Mouse (Mus musculus) ES-E14 (cell line): ENCODE measurements at regions not wholly inside any gene's neighbourhood (a gene's known extent, or its start where the extent isn't known, plus 50 kb on each side); places are given as distances from the start of the nearest gene placed in this dataset.

ENCODE experiments used
- CHD2 ChIP-seq: IDR thresholded peaks from 2 replicates; pipeline ENCODE4 v1.6.1; 2014; ENCODE audit warnings: mild to moderate bottlenecking, low read depth, low read length, inconsistent platforms
- HCFC1 ChIP-seq: IDR thresholded peaks from 2 replicates; pipeline ENCODE4 v1.6.1; 2012; ENCODE audit warnings: low read length, inconsistent platforms, borderline replicate concordance; ENCODE audit not compliant: insufficient read depth
- ZC3H11A ChIP-seq: IDR thresholded peaks from 2 replicates; pipeline ENCODE4 v1.6.1; 2012; ENCODE audit warnings: low read depth, mild to moderate bottlenecking, inconsistent platforms, low read length, borderline replicate concordance
- ZNF384 ChIP-seq: IDR thresholded peaks from 2 replicates; pipeline ENCODE4 v1.6.1; 2012; ENCODE audit warnings: low read depth, low read length, inconsistent platforms

- no peak for TF ChIP-seq CHD2
- no peak for TF ChIP-seq ZC3H11A
- TF ChIP-seq ZNF384, result no peak
- TF ChIP-seq HCFC1, result no peak
Measured at GRCm38 (mm10) chr9:62202331-62202730, 79.7 kb downstream of the Spesp1 start.
